Comparison of ENCODE assay signal across 8 mouse cellular contexts in genomic region chrX:169998559-169999219, GRCm38 (mm10). TPM values are rescaled to one million over a fixed set of nuclear protein-coding genes. Genes with fewer than 3 reads are reported as not detected.
A peak's percentile ranks its signal among the peaks of the same experiment; 100 is the strongest.
DNase-seq lines count a peak whose midpoint lies in the region; ATAC-seq and TF ChIP-seq lines count a peak whose summit lies in the region.
"Not testable (repeated sequence)": the region's sequence is repeated elsewhere in the genome, so short reads cannot be mapped to it uniquely, and the experiment has no call there.

No protein-coding gene starts in this region.

- peaks cover 42% of the 10 kb centered on the region for H3K4me1 ChIP-seq in E14TG2a.4 (replicated peaks; ENCODE audit: low read depth, low read length)
- not testable (repeated sequence) for H3K4me1 ChIP-seq in bone marrow, adult 2 months (ENCODE audit: control insufficient read depth, insufficient read depth, low read length); embryonic facial prominence, embryonic 14.5 days (ENCODE audit: control insufficient read depth, insufficient read depth, low read length); heart, postnatal 0 days (ENCODE audit: control insufficient read depth, insufficient read depth); intestine, embryonic 14.5 days (replicated peaks; ENCODE audit: control insufficient read depth, insufficient read depth, low read length); limb, embryonic 11.5 days (ENCODE audit: control insufficient read depth, insufficient read depth, low read length); testis, adult 2 months (ENCODE audit: control insufficient read depth, insufficient read depth, low read length)

- not testable (repeated sequence) for H3K79me2 ChIP-seq in macrophage (ENCODE audit: inconsistent target)

- not testable (repeated sequence) for DNase-seq in embryonic facial prominence, embryonic 14.5 days (ENCODE audit: low spot score); heart, postnatal 0 days (ENCODE audit: low spot score)
- peak; percentile 51 for DNase-seq in intestine, embryonic 14.5 days (ENCODE audit: low spot score)
- peak; percentile 20 for DNase-seq in limb, embryonic 11.5 days (ENCODE audit: low spot score)

- H3K9ac ChIP-seq in embryonic facial prominence, embryonic 14.5 days (ENCODE audit: low read depth, low read length); heart, postnatal 0 days (replicated peaks; ENCODE audit: low read depth, low read length); intestine, embryonic 14.5 days (ENCODE audit: low read length); limb, embryonic 11.5 days (ENCODE audit: low read length): not testable (repeated sequence)

- H3K36me3 ChIP-seq in E14TG2a.4 (ENCODE audit: insufficient read depth, low read length), result peaks cover 16% of the 10 kb centered on the region
- not testable (repeated sequence) for H3K36me3 ChIP-seq in embryonic facial prominence, embryonic 14.5 days (ENCODE audit: control insufficient read depth, insufficient read depth, low read length); heart, postnatal 0 days (replicated peaks; ENCODE audit: control insufficient read depth, insufficient read depth, low read length); intestine, embryonic 14.5 days (ENCODE audit: control insufficient read depth, insufficient read depth, low read length); limb, embryonic 11.5 days (ENCODE audit: control insufficient read depth, insufficient read depth, low read length); macrophage (ENCODE audit: inconsistent target); testis, adult 2 months (ENCODE audit: control insufficient read depth, insufficient read depth, low read length)

- ATAC-seq in embryonic facial prominence, embryonic 14.5 days (ENCODE audit: low read depth); heart, postnatal 0 days (ENCODE audit: insufficient read depth, low read depth); intestine, embryonic 14.5 days (replicated peaks; ENCODE audit: low FRiP score, low TSS enrichment, low read depth); limb, embryonic 11.5 days (ENCODE audit: insufficient number of reproducible peaks, low FRiP score, low TSS enrichment, low read depth): not testable (repeated sequence)

- H3K27ac ChIP-seq in bone marrow, adult 2 months (ENCODE audit: control insufficient read depth, insufficient read depth, low read depth, low read length, poor library complexity), result 0 out of 2 replicates have a peak overlapping the region, but pooled peaks have one; percentile 11
- H3K27ac ChIP-seq in embryonic facial prominence, embryonic 14.5 days (replicated peaks; ENCODE audit: low read depth, low read length); heart, postnatal 0 days (ENCODE audit: low read depth); intestine, embryonic 14.5 days (ENCODE audit: low read depth); limb, embryonic 11.5 days (replicated peaks; ENCODE audit: low read depth, low read length): not testable (repeated sequence)
- H3K27ac ChIP-seq in macrophage, result 0 out of 2 replicates have a peak overlapping the region, but pooled peaks have one; percentile 5
- peak overlapping the region; percentile 79; the same call in 1 of the 2 replicates for H3K27ac ChIP-seq in testis, adult 2 months (ENCODE audit: control insufficient read depth, insufficient read depth, low read depth, low read length)

- H3K27me3 ChIP-seq in E14TG2a.4 (ENCODE audit: insufficient read depth, low read length), result peaks cover 42% of the 10 kb centered on the region
- not testable (repeated sequence) for H3K27me3 ChIP-seq in embryonic facial prominence, embryonic 14.5 days (replicated peaks; ENCODE audit: control insufficient read depth, insufficient read depth, low read length); heart, postnatal 0 days (ENCODE audit: control insufficient read depth, insufficient read depth, low read length); intestine, embryonic 14.5 days (replicated peaks; ENCODE audit: control insufficient read depth, insufficient read depth, low read length); limb, embryonic 11.5 days (ENCODE audit: control insufficient read depth, insufficient read depth, low read length); testis, adult 2 months (ENCODE audit: control insufficient read depth, insufficient read depth, low read length)

- WGBS in bone marrow, adult 2 months, result 13% methylated on average over 2 of the region's 4 CpGs
- 51% methylated on average over 4 of the region's 4 CpGs for WGBS in embryonic facial prominence, embryonic 14.5 days
- 60% methylated on average over 4 of the region's 4 CpGs for WGBS in heart, postnatal 0 days
- WGBS in intestine, embryonic 14.5 days, result 58% methylated on average over 4 of the region's 4 CpGs
- 42% methylated on average over 1 of the region's 4 CpGs for WGBS in limb, embryonic 11.5 days
- WGBS in macrophage (ENCODE audit: missing documents), result 66% methylated on average over 4 of the region's 4 CpGs

- not testable (repeated sequence) for TF ChIP-seq EP300 in heart, postnatal 0 days (IDR thresholded peaks at IDR 0.05; ENCODE audit: low read depth)

- H3K4me3 ChIP-seq in E14TG2a.4 (replicated peaks; ENCODE audit: low read length), result peak overlapping the region; percentile 3
- H3K4me3 ChIP-seq in bone marrow, adult 2 months (replicated peaks; ENCODE audit: control insufficient read depth, low read depth, low read length); limb, embryonic 11.5 days (ENCODE audit: low read depth, low read length); macrophage (ENCODE audit: inconsistent target); testis, adult 2 months (ENCODE audit: control insufficient read depth, low read depth, low read length): not testable (repeated sequence)
- peak overlapping the region; percentile 41 for H3K4me3 ChIP-seq in embryonic facial prominence, embryonic 14.5 days (ENCODE audit: low read depth, low read length)
- peak overlapping the region; percentile 47; the same call in 1 of the 2 replicates for H3K4me3 ChIP-seq in heart, postnatal 0 days (ENCODE audit: low read depth, low read length)
- H3K4me3 ChIP-seq in intestine, embryonic 14.5 days (ENCODE audit: low read depth, low read length), result peak overlapping the region; percentile 33; the same call in 1 of the 2 replicates

- TF ChIP-seq POLR2A in bone marrow, adult 2 months (IDR thresholded peaks at IDR 0.05; ENCODE audit: borderline replicate concordance, control insufficient read depth, low read depth, low read length); testis, adult 2 months (IDR thresholded peaks at IDR 0.05; ENCODE audit: control insufficient read depth, low read depth, low read length): not testable (repeated sequence)

- H3K9me3 ChIP-seq in E14TG2a.4 (ENCODE audit: low read length), result peaks cover 52% of the 10 kb centered on the region
- peaks cover 60% of the 10 kb centered on the region for H3K9me3 ChIP-seq in embryonic facial prominence, embryonic 14.5 days (ENCODE audit: control insufficient read depth, low read length)
- H3K9me3 ChIP-seq in heart, postnatal 0 days (replicated peaks; ENCODE audit: control insufficient read depth, low read length), result peaks cover 19% of the 10 kb centered on the region
- peaks cover 39% of the 10 kb centered on the region for H3K9me3 ChIP-seq in intestine, embryonic 14.5 days (ENCODE audit: control insufficient read depth, low read length)
- H3K9me3 ChIP-seq in limb, embryonic 11.5 days (ENCODE audit: control insufficient read depth, low read length), result peaks cover 14% of the 10 kb centered on the region

- H3K4me2 ChIP-seq in embryonic facial prominence, embryonic 14.5 days (ENCODE audit: low read depth, low read length), result peak overlapping the region; percentile 84
- peak overlapping the region; percentile 32; the same call in 1 of the 2 replicates for H3K4me2 ChIP-seq in heart, postnatal 0 days (ENCODE audit: low read depth, low read length)
- peak overlapping the region; percentile 79 for H3K4me2 ChIP-seq in intestine, embryonic 14.5 days (ENCODE audit: low read length)
- not testable (repeated sequence) for H3K4me2 ChIP-seq in limb, embryonic 11.5 days (ENCODE audit: low read depth, severe bottlenecking)

- TF ChIP-seq CTCF in E14TG2a.4 (conservative IDR thresholded peaks at IDR 0.05; ENCODE audit: low read length); bone marrow, adult 2 months (IDR thresholded peaks at IDR 0.05; ENCODE audit: control insufficient read depth, insufficient read depth, low read length); heart, postnatal 0 days (IDR thresholded peaks at IDR 0.05; ENCODE audit: low read depth); testis, adult 2 months (IDR thresholded peaks at IDR 0.05; ENCODE audit: control insufficient read depth, insufficient read depth, insufficient replicate concordance, low read depth, low read length): not testable (repeated sequence)

RNA-seq across cellular contexts. Expression of gene Gm21887, which starts 10.8 kb away (rescaled TPM):
- polyA plus RNA-seq in bone marrow, adult 2 months (2011; ENCODE audit: insufficient read depth, insufficient read length, low replicate concordance, missing spikeins), result 135 and 477 TPM in 2 replicates
- polyA plus RNA-seq in embryonic facial prominence, embryonic 14.5 days (2014; fragmentation: Nextera tagmentation; extraction: Ambion mirVana), result 128 and 129 TPM in 2 replicates
- total RNA-seq in heart, postnatal 0 days (2014; rRNA removed; ENCODE audit: low replicate concordance), result 0.88 and 16.5 TPM in 2 replicates
- polyA plus RNA-seq in heart, postnatal 0 days (2015; fragmentation: Nextera tagmentation; extraction: Ambion mirVana), result 32.6 and 63.9 TPM in 2 replicates
- 223 and 261 TPM in 2 replicates for polyA plus RNA-seq in intestine, embryonic 14.5 days (2014; fragmentation: Nextera tagmentation; extraction: Ambion mirVana)
- 244 and 297 TPM in 2 replicates for polyA plus RNA-seq in limb, embryonic 11.5 days (2014; fragmentation: Nextera tagmentation; extraction: Ambion mirVana)
- total RNA-seq in macrophage (2018; cell fraction: chromatin; rRNA removed), result 1,000 to 10,000 TPM in 16 of 26 experiments, 100 to 1,000 TPM in 10; 644 to 7,809 (median 1,101) TPM
- total RNA-seq in macrophage (2018; cell fraction: cytosol; rRNA removed), result 100 to 1,000 TPM in 1 of 26 experiments, 10 to 100 TPM in 25; 11.8 to 160 (median 27.3) TPM
- total RNA-seq in macrophage (2018; cell fraction: nucleus; rRNA removed), result 1,000 to 10,000 TPM in 5 of 26 experiments, 100 to 1,000 TPM in 20, 10 to 100 TPM in 1; 96.6 to 1,945 (median 481) TPM
- polyA plus RNA-seq in macrophage (2018), result 45.5 to 114 TPM (median 105 TPM) in 3 replicates
- 44.3 and 111 TPM in 2 replicates for polyA plus RNA-seq in testis, adult 2 months (2012; rRNA removed)
